Mouse (Mus musculus): ENCODE results near the gene Msi1. TPM values are rescaled to one million over a fixed set of nuclear protein-coding genes. Genes with fewer than 3 reads are reported as not detected.
"Not testable (repeated sequence)": the region's sequence is repeated elsewhere in the genome, so short reads cannot be mapped to it uniquely, and the experiment has no call there.

The Msi1 gene
- total and polyA plus RNA-seq, 2 experiments from 2014 or later = 1.1 to 5.6 TPM

DNA sequence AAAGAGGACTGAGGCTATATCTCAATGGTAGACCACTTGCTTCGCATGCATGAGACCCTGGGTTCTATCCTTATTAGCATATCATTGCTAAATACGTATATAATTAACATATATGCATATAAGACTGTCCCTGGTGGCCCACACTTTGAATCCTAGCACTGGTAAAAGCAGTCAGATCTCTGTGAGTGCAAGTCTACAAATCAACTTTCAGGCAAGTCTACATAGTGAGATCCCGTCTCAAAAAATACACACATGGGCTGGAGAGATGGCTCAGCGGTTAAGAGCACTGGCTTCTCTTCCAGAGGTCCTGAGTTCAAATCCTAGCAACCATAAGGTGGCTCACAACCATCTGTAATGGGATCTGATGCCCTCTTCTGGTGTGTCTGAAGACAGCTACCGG lies 61.7 kb downstream of the Msi1 start:
- ATAC-seq (ENCODE audit: insufficient read depth, low read depth) (no peak), DNase-seq (ENCODE audit: low spot score) (no peak)
- H3K9me3 ChIP-seq (replicated peaks; ENCODE audit: control insufficient read depth, low read length) = no peaks in the 10 kb centered on the region
- no peak overlapping the region for H3K4me3 ChIP-seq (ENCODE audit: low read depth, low read length)
- 31% methylated on average over 5 of the region's 5 CpGs for WGBS
- peak overlapping the region; percentile 64; the same call in 1 of the 2 replicates for H3K4me2 ChIP-seq (ENCODE audit: low read depth, low read length)
- H3K9ac ChIP-seq (replicated peaks; ENCODE audit: low read depth, low read length) = no peak overlapping the region
- peaks cover 8% of the 10 kb centered on the region for H3K4me1 ChIP-seq (ENCODE audit: control insufficient read depth, insufficient read depth)
- no peaks in the 10 kb centered on the region for H3K27me3 ChIP-seq (ENCODE audit: control insufficient read depth, insufficient read depth, low read length)
- H3K27ac ChIP-seq (ENCODE audit: low read depth) = peak overlapping the region; percentile 100; the same call in 1 of the 2 replicates
- TF ChIP-seq EP300 (IDR thresholded peaks at IDR 0.05; ENCODE audit: low read depth) (no peak), CTCF (IDR thresholded peaks at IDR 0.05; ENCODE audit: low read depth) (no peak)
- no peaks in the 10 kb centered on the region for H3K36me3 ChIP-seq (replicated peaks; ENCODE audit: control insufficient read depth, insufficient read depth, low read length)

GRCm38 (mm10) chr5:115491771-115492322 lies 62.4 kb downstream of the Msi1 start:
- WGBS = 4% methylated on average over 28 of the region's 28 CpGs
- ATAC-seq (ENCODE audit: insufficient read depth, low read depth) = peak; percentile 16
- H3K27ac ChIP-seq (ENCODE audit: low read depth) = peak overlapping the region; percentile 73

GRCm38 (mm10) chr5:115492711-115493335 lies 63.4 kb downstream of the Msi1 start:
- no peak for TF ChIP-seq CTCF (IDR thresholded peaks at IDR 0.05; ENCODE audit: low read depth)
- TF ChIP-seq EP300 (IDR thresholded peaks at IDR 0.05; ENCODE audit: low read depth) = no peak
- peaks cover 8% of the 10 kb centered on the region for H3K4me1 ChIP-seq (ENCODE audit: control insufficient read depth, insufficient read depth)
- no peak overlapping the region for H3K4me3 ChIP-seq (ENCODE audit: low read depth, low read length)
- no peaks in the 10 kb centered on the region for H3K27me3 ChIP-seq (ENCODE audit: control insufficient read depth, insufficient read depth, low read length)
- H3K9me3 ChIP-seq (replicated peaks; ENCODE audit: control insufficient read depth, low read length) = no peaks in the 10 kb centered on the region
- H3K27ac ChIP-seq (ENCODE audit: low read depth) = peak overlapping the region; percentile 79
- H3K4me2 ChIP-seq (ENCODE audit: low read depth, low read length) = no peak overlapping the region
- WGBS = 64% methylated on average over 6 of the region's 6 CpGs
- no peak for DNase-seq (ENCODE audit: low spot score)
- no peaks in the 10 kb centered on the region for H3K36me3 ChIP-seq (replicated peaks; ENCODE audit: control insufficient read depth, insufficient read depth, low read length)
- H3K9ac ChIP-seq (replicated peaks; ENCODE audit: low read depth, low read length) = no peak overlapping the region
- ATAC-seq (ENCODE audit: insufficient read depth, low read depth) = no peak

More at GRCm38 (mm10) chr5:115491771-115492322, 62.4 kb downstream of the Msi1 start:
- H3K9ac ChIP-seq (replicated peaks; ENCODE audit: low read depth, low read length) = peak overlapping the region; percentile 37; the same call in 1 of the 2 replicates
- DNase-seq (ENCODE audit: low spot score) = peak; percentile 90
- H3K4me3 ChIP-seq (ENCODE audit: low read depth, low read length) = peak overlapping the region; percentile 25
- peaks cover 8% of the 10 kb centered on the region for H3K4me1 ChIP-seq (ENCODE audit: control insufficient read depth, insufficient read depth)
- H3K27me3 ChIP-seq (ENCODE audit: control insufficient read depth, insufficient read depth, low read length) = no peaks in the 10 kb centered on the region
- H3K36me3 ChIP-seq (replicated peaks; ENCODE audit: control insufficient read depth, insufficient read depth, low read length) = no peaks in the 10 kb centered on the region
- TF ChIP-seq CTCF (IDR thresholded peaks at IDR 0.05; ENCODE audit: low read depth) (no peak), EP300 (IDR thresholded peaks at IDR 0.05; ENCODE audit: low read depth) (no peak)
- no peaks in the 10 kb centered on the region for H3K9me3 ChIP-seq (replicated peaks; ENCODE audit: control insufficient read depth, low read length)
- peak overlapping the region; percentile 64 for H3K4me2 ChIP-seq (ENCODE audit: low read depth, low read length)

DNA sequence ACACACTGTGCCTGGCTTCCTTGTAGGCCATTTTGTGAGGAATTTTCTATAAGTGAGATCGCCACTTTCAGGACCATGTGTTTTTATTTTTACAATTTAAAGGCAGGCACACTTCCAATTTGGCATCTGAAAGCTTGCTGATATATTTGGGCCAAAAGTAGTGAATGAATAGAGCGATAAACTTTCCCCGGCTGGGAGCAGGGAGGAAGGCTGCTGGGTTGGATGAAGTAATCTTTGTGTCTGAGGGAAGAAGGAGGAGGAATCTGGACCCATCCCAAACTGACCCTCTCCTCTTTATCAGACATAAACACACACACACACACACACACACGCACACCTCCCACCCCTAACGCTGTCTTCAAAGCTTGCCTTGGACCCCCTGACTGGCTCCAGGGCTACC lies 64.0 kb downstream of the Msi1 start:
- no peaks in the 10 kb centered on the region for H3K27me3 ChIP-seq (ENCODE audit: control insufficient read depth, insufficient read depth, low read length)
- no peak for ATAC-seq (ENCODE audit: insufficient read depth, low read depth)
- DNase-seq (ENCODE audit: low spot score) = peak; percentile 40
- no peak overlapping the region for H3K4me3 ChIP-seq (ENCODE audit: low read depth, low read length)
- no peak overlapping the region; the same call in 1 of the 2 replicates for H3K9ac ChIP-seq (replicated peaks; ENCODE audit: low read depth, low read length)
- H3K36me3 ChIP-seq (replicated peaks; ENCODE audit: control insufficient read depth, insufficient read depth, low read length) = no peaks in the 10 kb centered on the region
- no peaks in the 10 kb centered on the region for H3K9me3 ChIP-seq (replicated peaks; ENCODE audit: control insufficient read depth, low read length)
- TF ChIP-seq EP300 (IDR thresholded peaks at IDR 0.05; ENCODE audit: low read depth) = no peak
- TF ChIP-seq CTCF (IDR thresholded peaks at IDR 0.05; ENCODE audit: low read depth) = no peak
- peaks cover 8% of the 10 kb centered on the region for H3K4me1 ChIP-seq (ENCODE audit: control insufficient read depth, insufficient read depth)
- H3K27ac ChIP-seq (ENCODE audit: low read depth) = peak overlapping the region; percentile 79
- 29% methylated on average over 5 of the region's 5 CpGs for WGBS
- H3K4me2 ChIP-seq (ENCODE audit: low read depth, low read length) = no peak overlapping the region

DNA sequence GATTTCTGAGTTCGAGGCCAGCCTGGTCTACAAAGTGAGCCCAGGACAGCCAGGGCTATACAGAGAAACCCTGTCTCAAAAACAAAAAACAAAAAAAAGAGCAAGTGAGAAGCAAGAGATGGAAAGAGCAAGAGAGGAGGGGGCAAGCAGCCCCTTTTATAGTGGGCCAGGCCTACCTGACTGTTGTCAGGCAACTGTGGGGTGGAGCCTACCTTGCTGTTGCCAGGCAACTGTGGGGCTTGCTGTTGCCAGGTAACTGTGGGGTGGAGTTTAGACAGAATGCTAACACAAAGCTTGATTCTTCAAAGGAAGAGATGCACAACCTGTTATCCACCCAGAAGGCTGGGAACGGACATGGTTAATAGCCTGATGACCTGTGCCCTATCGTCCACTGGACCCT lies 66.2 kb downstream of the Msi1 start:
- not testable (repeated sequence) for H3K4me1 ChIP-seq (ENCODE audit: control insufficient read depth, insufficient read depth); H3K4me2 ChIP-seq (ENCODE audit: low read depth, low read length); H3K36me3 ChIP-seq (replicated peaks; ENCODE audit: control insufficient read depth, insufficient read depth, low read length); H3K27ac ChIP-seq (ENCODE audit: low read depth); H3K9ac ChIP-seq (replicated peaks; ENCODE audit: low read depth, low read length); ATAC-seq (ENCODE audit: insufficient read depth, low read depth); H3K4me3 ChIP-seq (ENCODE audit: low read depth, low read length); H3K9me3 ChIP-seq (replicated peaks; ENCODE audit: control insufficient read depth, low read length); DNase-seq (ENCODE audit: low spot score); H3K27me3 ChIP-seq (ENCODE audit: control insufficient read depth, insufficient read depth, low read length)
- WGBS = 78% methylated on average over 3 of the region's 3 CpGs
